Mouse (Mus musculus) testis, adult 2 months (tissue): ENCODE measurements around the gene Slc12a6. TPM values are rescaled to one million over a fixed set of nuclear protein-coding genes. Genes with fewer than 3 reads are reported as not detected.

Experiments
- H3K27ac ChIP-seq: fragments of 200-500 bp; 2 replicates; pipeline ENCODE4 v1.5.1; 2012; ENCODE audit warnings: low read depth, low read length; ENCODE audit not compliant: control insufficient read depth, insufficient read depth
- H3K27me3 ChIP-seq: fragments of 200-500 bp; 2 replicates; pipeline ENCODE4 v1.6.1; 2012; ENCODE audit warnings: mild to moderate bottlenecking, low read length, moderate library complexity; ENCODE audit not compliant: control insufficient read depth, insufficient read depth
- H3K36me3 ChIP-seq: fragments of 200-500 bp; 2 replicates; pipeline ENCODE4 v1.6.1; 2012; ENCODE audit warnings: mild to moderate bottlenecking, low read length; ENCODE audit not compliant: control insufficient read depth, insufficient read depth
- H3K4me1 ChIP-seq: fragments of 200-500 bp; 2 replicates; pipeline ENCODE4 v1.6.1; 2012; ENCODE audit warnings: low read length; ENCODE audit not compliant: control insufficient read depth, insufficient read depth
- H3K4me3 ChIP-seq: fragments of 200-500 bp; 2 replicates; pipeline ENCODE4 v1.5.1; 2012; ENCODE audit warnings: low read depth, mild to moderate bottlenecking, low read length, moderate library complexity, mixed read lengths; ENCODE audit not compliant: control insufficient read depth
- CTCF ChIP-seq: fragments of 200-500 bp; IDR thresholded peaks from 2 replicates; pipeline ENCODE4 v1.5.1; 2012; ENCODE audit warnings: low read depth, mild to moderate bottlenecking, inconsistent platforms, low read length, moderate library complexity; ENCODE audit not compliant: control insufficient read depth, insufficient read depth, insufficient replicate concordance
- POLR2A ChIP-seq: fragments of 200-500 bp; IDR thresholded peaks from 2 replicates; pipeline ENCODE4 v1.6.1; 2012; ENCODE audit warnings: low read depth, mild to moderate bottlenecking, inconsistent platforms, low read length, moderate library complexity; ENCODE audit not compliant: control insufficient read depth
- polyA plus RNA-seq: library from polyadenylated mRNA; depleted of rRNA; stranded (reverse); fragments of >200 nt; gene quantifications from 2 replicates; pipeline ENCODE4 v1.2.3, GENCODE M21; 2012

Slc12a6 gene
- polyA plus RNA-seq, 1 experiment = 34.1 TPM

GRCm38 (mm10) chr2:112264364-112264763 is 1.3 kb upstream of the Slc12a6 start:
- TF ChIP-seq POLR2A (no peak), CTCF (no peak)
- Histone ChIP-seq H3K4me1 (peaks cover 11% of the 10 kb centered on the region), H3K27me3 (no peaks in the 10 kb centered on the region), H3K36me3 (peaks cover 2% of the 10 kb centered on the region), H3K4me3 (no peak overlapping the region; the same call in 1 of the 2 replicates), H3K27ac (no peak overlapping the region)

- no peaks in the 10 kb centered on the region for H3K27me3 ChIP-seq
- peak within 1 kb of the TSS; percentile 100 for H3K4me3 ChIP-seq
- peak within 1 kb of the TSS; percentile 97 for H3K27ac ChIP-seq
- H3K36me3 ChIP-seq = peaks cover 2% of the 10 kb centered on the region
- peaks cover 11% of the 10 kb centered on the region for H3K4me1 ChIP-seq
- TF ChIP-seq POLR2A (peak; percentile 30; the same call in 1 of the 2 replicates), CTCF (no peak)
Observed at GRCm38 (mm10) chr2:112266242-112266592, 592 bp downstream of the Slc12a6 start, which contains the start of gene Gm21985. Gene Gm21985 (plus strand): TSS chr2:112266314.

GRCm38 (mm10) chr2:112266780-112267179 is 1.2 kb downstream of the Slc12a6 start:
- TF ChIP-seq POLR2A = no peak
- TF ChIP-seq CTCF = no peak
- peaks cover 2% of the 10 kb centered on the region for H3K36me3 ChIP-seq
- H3K27ac ChIP-seq = peak overlapping the region; percentile 97
- peaks cover 9% of the 10 kb centered on the region for H3K4me1 ChIP-seq
- H3K4me3 ChIP-seq = peak overlapping the region; percentile 100
- H3K27me3 ChIP-seq = no peaks in the 10 kb centered on the region

- Histone ChIP-seq H3K4me3 (no peak overlapping the region; the same call in 1 of the 2 replicates), H3K4me1 (peaks cover 9% of the 10 kb centered on the region), H3K27me3 (no peaks in the 10 kb centered on the region), H3K27ac (no peak overlapping the region), H3K36me3 (peaks cover 2% of the 10 kb centered on the region)
- TF ChIP-seq POLR2A = no peak
Observed at GRCm38 (mm10) chr2:112267547-112268269, 2.1 kb downstream of the Slc12a6 start.

GRCm38 (mm10) chr2:112270011-112270410 is 4.4 kb downstream of the Slc12a6 start:
- Histone ChIP-seq H3K27me3 (no peaks in the 10 kb centered on the region), H3K27ac (no peak overlapping the region), H3K4me3 (peak overlapping the region; percentile 20), H3K36me3 (peaks cover 2% of the 10 kb centered on the region), H3K4me1 (peaks cover 9% of the 10 kb centered on the region)
- TF ChIP-seq CTCF (no peak), POLR2A (no peak)

- Histone ChIP-seq H3K27me3 (no peaks in the 10 kb centered on the region), H3K27ac (no peak overlapping the region), H3K4me1 (no peaks in the 10 kb centered on the region; the same call in 1 of the 2 replicates), H3K36me3 (no peaks in the 10 kb centered on the region; the same call in 1 of the 2 replicates), H3K4me3 (no peak overlapping the region)
- no peak for TF ChIP-seq CTCF
- no peak for TF ChIP-seq POLR2A
Observed at GRCm38 (mm10) chr2:112272909-112273308, 7.3 kb downstream of the Slc12a6 start.

- Histone ChIP-seq H3K4me3 (no peak overlapping the region), H3K27ac (no peak overlapping the region), H3K4me1 (no peaks in the 10 kb centered on the region; the same call in 1 of the 2 replicates), H3K27me3 (no peaks in the 10 kb centered on the region), H3K36me3 (no peaks in the 10 kb centered on the region; the same call in 1 of the 2 replicates)
- TF ChIP-seq CTCF (no peak), POLR2A (no peak)
Observed at GRCm38 (mm10) chr2:112273474-112273873, 7.8 kb downstream of the Slc12a6 start.
